Mouse (Mus musculus): ENCODE results near the gene Lhfpl3.

Lhfpl3 gene

GRCm38 (mm10) chr5:22926171-22926570 is 180.3 kb downstream of the Lhfpl3 start:
- DNase-seq (ENCODE audit: low read depth, low spot score): no peak

GRCm38 (mm10) chr5:22928746-22929145 is 182.9 kb downstream of the Lhfpl3 start:
- DNase-seq (ENCODE audit: low read depth, low spot score): no peak

- DNase-seq (ENCODE audit: low read depth, low spot score): no peak
Measured at GRCm38 (mm10) chr5:22943306-22943705, 197.4 kb downstream of the Lhfpl3 start.

GRCm38 (mm10) chr5:22963300-22963699 is 217.4 kb downstream of the Lhfpl3 start:
- no peak for DNase-seq (ENCODE audit: low read depth, low spot score)

- no peak for DNase-seq (ENCODE audit: low read depth, low spot score)
Measured at GRCm38 (mm10) chr5:22986771-22987170, 240.9 kb downstream of the Lhfpl3 start.

GRCm38 (mm10) chr5:22999811-23000210 is 254.0 kb downstream of the Lhfpl3 start:
- no peak for DNase-seq (ENCODE audit: low read depth, low spot score)

- no peak for DNase-seq (ENCODE audit: low read depth, low spot score)
Measured at GRCm38 (mm10) chr5:23003123-23003797, 257.4 kb downstream of the Lhfpl3 start.

GRCm38 (mm10) chr5:23006207-23006606 is 260.3 kb downstream of the Lhfpl3 start:
- no peak for DNase-seq (ENCODE audit: low read depth, low spot score)

- DNase-seq (ENCODE audit: low read depth, low spot score): no peak
Measured at GRCm38 (mm10) chr5:23010460-23010859, 264.6 kb downstream of the Lhfpl3 start.

GRCm38 (mm10) chr5:23013997-23014396 is 268.1 kb downstream of the Lhfpl3 start:
- DNase-seq (ENCODE audit: low read depth, low spot score): no peak

GRCm38 (mm10) chr5:23015587-23016335 is 269.9 kb downstream of the Lhfpl3 start:
- no peak for DNase-seq (ENCODE audit: low read depth, low spot score)

GRCm38 (mm10) chr5:23034944-23035726 is 289.3 kb downstream of the Lhfpl3 start:
- peak; percentile 2 for DNase-seq (ENCODE audit: low read depth, low spot score)

GRCm38 (mm10) chr5:23035727-23036029 is 289.8 kb downstream of the Lhfpl3 start:
- DNase-seq (ENCODE audit: low read depth, low spot score): no peak

- no peak for DNase-seq (ENCODE audit: low read depth, low spot score)
Measured at GRCm38 (mm10) chr5:23040429-23040828, 294.6 kb downstream of the Lhfpl3 start.

GRCm38 (mm10) chr5:23042862-23043261 is 297.0 kb downstream of the Lhfpl3 start:
- DNase-seq (ENCODE audit: low read depth, low spot score): no peak

- DNase-seq (ENCODE audit: low read depth, low spot score): no peak
Measured at GRCm38 (mm10) chr5:23049083-23049663, 303.3 kb downstream of the Lhfpl3 start.

- no peak for DNase-seq (ENCODE audit: low read depth, low spot score)
Measured at GRCm38 (mm10) chr5:23051458-23051857, 305.6 kb downstream of the Lhfpl3 start.

GRCm38 (mm10) chr5:23094894-23095293 is 349.0 kb downstream of the Lhfpl3 start:
- DNase-seq (ENCODE audit: low read depth, low spot score): no peak

- DNase-seq (ENCODE audit: low read depth, low spot score): no peak
Measured at GRCm38 (mm10) chr5:23106536-23106935, 360.7 kb downstream of the Lhfpl3 start.

- DNase-seq (ENCODE audit: low read depth, low spot score): no peak
Measured at GRCm38 (mm10) chr5:23111307-23111706, 365.4 kb downstream of the Lhfpl3 start.

GRCm38 (mm10) chr5:23114249-23114648 is 368.4 kb downstream of the Lhfpl3 start:
- DNase-seq (ENCODE audit: low read depth, low spot score): no peak

- no peak for DNase-seq (ENCODE audit: low read depth, low spot score)
Measured at GRCm38 (mm10) chr5:23126851-23127250, 381.0 kb downstream of the Lhfpl3 start.
